Mouse (Mus musculus): ENCODE data around the gene Aadacl3. TPM values are rescaled to one million over a fixed set of nuclear protein-coding genes. Genes with fewer than 3 reads are reported as not detected.

Aadacl3 gene
- polyA plus RNA-seq, 1 experiment from 2014 or later: not detected

Other genes starting within 250 kb of the Aadacl3 start
- not detected in 2 replicates for gene Pramel5, start 183.3 kb downstream of the Aadacl3 start, polyA plus RNA-seq (2015; fragmentation: Nextera tagmentation; extraction: Ambion mirVana)
- gene Gm13128, start 133.5 kb downstream of the Aadacl3 start, polyA plus RNA-seq (2015; fragmentation: Nextera tagmentation; extraction: Ambion mirVana): not detected in 2 replicates
- not detected in 2 replicates for gene Gm13119, start 105.8 kb downstream of the Aadacl3 start, polyA plus RNA-seq (2015; fragmentation: Nextera tagmentation; extraction: Ambion mirVana)
- gene Pramef20, start 85.8 kb downstream of the Aadacl3 start, polyA plus RNA-seq (2015; fragmentation: Nextera tagmentation; extraction: Ambion mirVana): not detected in 2 replicates
- 0.07 TPM in 1 of 2 replicates, not detected in the other for gene Pramef12, start 55.3 kb downstream of the Aadacl3 start, polyA plus RNA-seq (2015; fragmentation: Nextera tagmentation; extraction: Ambion mirVana)
- gene 1700012P22Rik, start 25.0 kb downstream of the Aadacl3 start, polyA plus RNA-seq (2015; fragmentation: Nextera tagmentation; extraction: Ambion mirVana): not detected in 2 replicates
- not detected in 2 replicates for gene Gm9944, start 10.4 kb downstream of the Aadacl3 start, polyA plus RNA-seq (2015; fragmentation: Nextera tagmentation; extraction: Ambion mirVana)
- gene 9430007A20Rik, start 56.1 kb upstream of the Aadacl3 start, polyA plus RNA-seq (2015; fragmentation: Nextera tagmentation; extraction: Ambion mirVana): not detected in 2 replicates
- gene Gm13124, start 101.4 kb upstream of the Aadacl3 start, polyA plus RNA-seq (2015; fragmentation: Nextera tagmentation; extraction: Ambion mirVana): not detected in 2 replicates
- not detected in 2 replicates for gene Aadacl4, start 150.0 kb upstream of the Aadacl3 start, polyA plus RNA-seq (2015; fragmentation: Nextera tagmentation; extraction: Ambion mirVana)
- not detected in 2 replicates for gene Gm436, start 222.6 kb upstream of the Aadacl3 start, polyA plus RNA-seq (2015; fragmentation: Nextera tagmentation; extraction: Ambion mirVana)

All from intestine, embryonic 16.5 days (tissue).